Mouse (Mus musculus) c-Kit-positive CD71-positive TER-119-negative erythroid progenitor cells, embryonic 14.5 days (primary cell): ENCODE measurements at regions not wholly inside any gene's neighbourhood (a gene's known extent, or its start where the extent isn't known, plus 50 kb on each side); places are given as distances from the start of the nearest gene placed in this dataset.

ENCODE experiments used
- DNase-seq: peaks from one replicate; pipeline ENCODE4 v3.0.0-alpha.2; 2013; ENCODE audit warnings: low read depth

GRCm38 (mm10) chr3:51087076-51087475, 137.2 kb upstream of the Noct start:
- DNase-seq: no peak

GRCm38 (mm10) chr3:51089036-51089669, 135.1 kb upstream of the Noct start:
- no peak for DNase-seq

- DNase-seq: no peak
These were observed 132.8 kb upstream of the Noct start for GRCm38 (mm10) chr3:51091478-51091877.

GRCm38 (mm10) chr3:51092079-51093028, 131.9 kb upstream of the Noct start:
- DNase-seq: no peak

GRCm38 (mm10) chr3:51095847-51096447, 128.3 kb upstream of the Noct start:
- no peak for DNase-seq

GRCm38 (mm10) chr3:51096545-51096944, 127.7 kb upstream of the Noct start:
- no peak for DNase-seq

- no peak for DNase-seq
These were observed 126.9 kb upstream of the Noct start for GRCm38 (mm10) chr3:51097362-51097761.

GRCm38 (mm10) chr3:51099966-51100365, 124.3 kb upstream of the Noct start:
- no peak for DNase-seq

GRCm38 (mm10) chr3:51108639-51109202, 115.5 kb upstream of the Noct start:
- DNase-seq: no peak

GRCm38 (mm10) chr3:51111241-51111640, 113.0 kb upstream of the Noct start:
- no peak for DNase-seq

- DNase-seq: no peak
These were observed 111.9 kb upstream of the Noct start for GRCm38 (mm10) chr3:51112351-51112750.

- DNase-seq: no peak
These were observed 108.3 kb upstream of the Noct start for GRCm38 (mm10) chr3:51115921-51116320.

GRCm38 (mm10) chr3:51118706-51119105, 105.5 kb upstream of the Noct start:
- DNase-seq: peak; percentile 13

- no peak for DNase-seq
These were observed 103.7 kb upstream of the Noct start for GRCm38 (mm10) chr3:51120522-51120921.

GRCm38 (mm10) chr3:51121703-51122540, 102.3 kb upstream of the Noct start:
- peak; percentile 17 for DNase-seq

GRCm38 (mm10) chr3:51122541-51122935, 101.7 kb upstream of the Noct start:
- DNase-seq: no peak

- no peak for DNase-seq
These were observed 96.4 kb upstream of the Noct start for GRCm38 (mm10) chr3:51127875-51128274.

- no peak for DNase-seq
These were observed 95.6 kb upstream of the Noct start for GRCm38 (mm10) chr3:51128491-51129155.

GRCm38 (mm10) chr3:51130709-51131108, 93.5 kb upstream of the Noct start:
- DNase-seq: no peak

- DNase-seq: no peak
These were observed 92.9 kb upstream of the Noct start for GRCm38 (mm10) chr3:51131341-51131740.

GRCm38 (mm10) chr3:51132736-51133135, 91.5 kb upstream of the Noct start:
- DNase-seq: no peak
